Mouse (Mus musculus): ENCODE measurements around the gene Mn1.

DNA sequence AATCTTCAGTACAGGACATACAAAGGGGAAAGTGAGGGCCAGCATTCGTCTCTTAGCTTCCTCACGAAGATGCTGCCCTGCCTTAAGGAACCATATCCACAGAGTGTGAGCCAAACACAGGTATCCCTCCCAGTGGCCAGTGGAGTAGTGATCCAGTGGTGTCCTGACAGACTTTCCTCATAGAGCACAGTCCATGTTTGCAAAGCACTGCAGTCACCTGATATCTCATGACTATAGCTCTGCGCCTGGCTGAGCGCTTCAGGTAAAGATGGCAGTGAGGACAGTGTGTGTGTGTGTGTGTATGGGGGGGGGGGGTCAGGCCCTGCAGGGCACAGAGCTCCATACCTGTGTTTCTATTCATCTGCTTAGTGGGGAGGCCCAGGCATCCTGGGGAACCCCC, 53.7 kb downstream of the Mn1 start:
- TF ChIP-seq E2F4 (IDR thresholded peaks at IDR 0.05; ENCODE audit: insufficient read depth), result no peak
- no peak for TF ChIP-seq MYOG (IDR thresholded peaks at IDR 0.05; ENCODE audit: control insufficient read depth in 1 of 3, insufficient read depth in 1 of 3, insufficient read length in 2 of 3, low read depth in 2 of 3)
- TF ChIP-seq TCF12 (IDR thresholded peaks at IDR 0.05; ENCODE audit: insufficient read depth, poor library complexity, severe bottlenecking), result no peak
- TF ChIP-seq POLR2A (IDR thresholded peaks at IDR 0.05; ENCODE audit: insufficient read length, low read depth), result no peak
- TF ChIP-seq MAX (IDR thresholded peaks at IDR 0.05; ENCODE audit: low read depth), result no peak
- TF ChIP-seq MYOD1 (IDR thresholded peaks at IDR 0.05; ENCODE audit: control insufficient read depth in 1 of 3, insufficient read length in 2 of 3, low read depth in 2 of 3), result no peak
- TF ChIP-seq USF1 (IDR thresholded peaks at IDR 0.05; ENCODE audit: low read depth), result no peak
